Mouse (Mus musculus) erythroblast, embryonic 14.5 days (primary cell): Measurements from ENCODE around the gene Spata5.

ENCODE experiments used
- GATA1 ChIP-seq: IDR thresholded peaks from 2 replicates; pipeline ENCODE4 v1.6.1; 2012; ENCODE audit warnings: low read length, inconsistent platforms, mixed read lengths
- TAL1 ChIP-seq: IDR thresholded peaks from 3 replicates; pipeline ENCODE4 v1.6.1; 2012; ENCODE audit warnings: low read length, inconsistent platforms, mixed read lengths

DNA sequence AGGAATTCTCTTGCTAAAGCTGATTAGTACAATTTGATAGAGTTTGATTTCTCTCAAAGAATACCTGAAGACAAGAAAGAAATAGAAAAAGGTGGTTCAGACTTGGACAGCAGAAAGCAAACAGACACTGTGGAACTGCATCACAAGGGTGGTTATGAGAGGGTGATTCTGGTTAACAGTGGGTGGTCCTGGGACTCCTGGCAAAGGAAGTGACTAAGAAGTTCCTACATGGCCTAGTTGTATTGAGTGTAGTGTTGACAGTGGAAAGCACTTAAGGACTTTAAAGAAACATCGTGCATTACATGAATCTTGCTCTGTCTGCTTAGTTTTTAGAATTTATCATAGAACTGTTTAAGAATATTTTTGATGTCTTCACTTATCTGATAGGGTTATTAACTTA is 36.3 kb downstream of the Spata5 start:
- TF ChIP-seq TAL1 (no peak), GATA1 (no peak)
